Mouse (Mus musculus) gastrocnemius, postnatal 25 days (tissue): Measurements from ENCODE around the gene Adck1. TPM values are rescaled to one million over a fixed set of nuclear protein-coding genes. Genes with fewer than 3 reads are reported as not detected.
"Not testable (repeated sequence)": the region's sequence is repeated elsewhere in the genome, so short reads cannot be mapped to it uniquely, and the experiment has no call there.

Experiments used
- DNase-seq: peaks from one replicate; pipeline ENCODE4 v3.0.0; 2022
- total RNA-seq, 2 experiments: library from RNA; stranded (reverse); gene quantifications; 1 replicate in 1 of 2; 2 replicates in 1 of 2; pipeline ENCODE4 v1.2.3; 2021

Gene Adck1
- total RNA-seq, 2 experiments from 2014 or later = 13.9 to 19.0 TPM

GRCm38 (mm10) chr12:88426926-88427325, 66.6 kb downstream of the Adck1 start:
- no peak for DNase-seq

DNA sequence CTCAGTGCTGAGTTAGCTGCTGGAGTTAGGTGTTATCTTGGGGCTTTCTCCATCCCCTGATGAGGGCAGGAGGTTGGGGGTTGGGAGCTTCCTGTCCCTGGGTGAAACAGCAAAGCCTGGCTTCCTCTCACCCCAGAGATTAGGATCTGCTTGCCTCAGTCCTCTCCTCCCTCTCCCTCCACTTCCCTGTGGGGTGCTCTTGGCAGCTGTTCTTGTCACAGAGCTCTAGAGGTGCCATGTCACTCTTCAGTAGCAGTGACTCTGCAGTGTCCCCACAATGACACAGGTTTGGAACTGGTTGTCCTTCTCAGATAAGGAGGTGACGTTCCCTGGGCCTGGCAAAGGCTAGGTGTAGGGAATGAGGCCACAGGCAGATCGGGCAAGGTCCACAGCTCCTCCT, 68.4 kb downstream of the Adck1 start:
- no peak for DNase-seq

GRCm38 (mm10) chr12:88432277-88432676, 71.9 kb downstream of the Adck1 start:
- no peak for DNase-seq

GRCm38 (mm10) chr12:88433171-88433570, 72.8 kb downstream of the Adck1 start:
- DNase-seq = no peak

GRCm38 (mm10) chr12:88436962-88437750, 76.8 kb downstream of the Adck1 start:
- DNase-seq = no peak

- DNase-seq = no peak
These were observed 81.8 kb downstream of the Adck1 start for GRCm38 (mm10) chr12:88441922-88442809.

DNA sequence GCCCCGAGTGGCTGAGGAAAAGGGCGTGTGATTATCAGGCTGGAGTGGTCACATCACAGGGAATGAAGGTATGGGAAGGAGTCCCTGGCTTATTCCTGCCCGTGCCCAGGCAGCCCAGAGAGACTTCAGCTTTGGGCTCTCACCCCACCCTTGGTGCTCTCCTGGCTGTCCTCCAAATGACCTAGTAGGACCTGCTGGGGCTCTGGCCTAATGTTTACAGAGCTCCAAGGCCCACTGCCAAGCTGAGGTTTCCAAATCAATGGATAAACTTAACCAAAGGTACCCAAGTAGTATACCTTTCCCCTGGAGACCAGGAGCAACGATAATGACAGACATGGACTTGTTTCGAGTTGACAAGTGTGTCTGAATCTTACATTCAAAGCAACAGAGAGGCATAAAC, 83.7 kb downstream of the Adck1 start:
- DNase-seq = no peak

- DNase-seq = no peak
These were observed 85.1 kb downstream of the Adck1 start for GRCm38 (mm10) chr12:88445471-88445870.

GRCm38 (mm10) chr12:88450658-88451563, 90.6 kb downstream of the Adck1 start:
- DNase-seq = no peak

GRCm38 (mm10) chr12:88454701-88455410, 94.5 kb downstream of the Adck1 start:
- no peak for DNase-seq

GRCm38 (mm10) chr12:88457021-88457420, 96.7 kb downstream of the Adck1 start:
- no peak for DNase-seq

GRCm38 (mm10) chr12:88458936-88459335, 98.6 kb downstream of the Adck1 start:
- no peak for DNase-seq

GRCm38 (mm10) chr12:88459461-88459860, 99.1 kb downstream of the Adck1 start:
- DNase-seq = no peak

DNA sequence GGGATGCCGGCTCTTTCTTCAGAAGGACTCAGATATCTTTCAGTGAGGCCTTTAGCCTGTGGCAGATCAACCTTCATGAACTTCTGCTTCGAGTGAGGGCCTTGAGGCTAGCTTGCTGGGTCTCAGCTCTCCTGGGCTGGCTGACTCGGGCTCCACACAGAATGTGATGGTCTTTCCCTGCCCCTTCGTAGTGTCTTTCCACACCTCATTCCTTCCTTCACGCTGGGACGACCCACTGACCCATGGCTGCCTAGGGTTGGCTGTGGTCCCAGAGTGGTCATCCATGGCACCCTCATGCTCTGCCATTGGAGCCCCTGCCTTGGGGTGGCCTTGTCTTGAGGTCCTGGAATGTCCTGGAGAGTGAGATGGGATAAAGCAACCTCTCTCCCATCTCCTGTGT, 100.7 kb downstream of the Adck1 start:
- DNase-seq = no peak

DNA sequence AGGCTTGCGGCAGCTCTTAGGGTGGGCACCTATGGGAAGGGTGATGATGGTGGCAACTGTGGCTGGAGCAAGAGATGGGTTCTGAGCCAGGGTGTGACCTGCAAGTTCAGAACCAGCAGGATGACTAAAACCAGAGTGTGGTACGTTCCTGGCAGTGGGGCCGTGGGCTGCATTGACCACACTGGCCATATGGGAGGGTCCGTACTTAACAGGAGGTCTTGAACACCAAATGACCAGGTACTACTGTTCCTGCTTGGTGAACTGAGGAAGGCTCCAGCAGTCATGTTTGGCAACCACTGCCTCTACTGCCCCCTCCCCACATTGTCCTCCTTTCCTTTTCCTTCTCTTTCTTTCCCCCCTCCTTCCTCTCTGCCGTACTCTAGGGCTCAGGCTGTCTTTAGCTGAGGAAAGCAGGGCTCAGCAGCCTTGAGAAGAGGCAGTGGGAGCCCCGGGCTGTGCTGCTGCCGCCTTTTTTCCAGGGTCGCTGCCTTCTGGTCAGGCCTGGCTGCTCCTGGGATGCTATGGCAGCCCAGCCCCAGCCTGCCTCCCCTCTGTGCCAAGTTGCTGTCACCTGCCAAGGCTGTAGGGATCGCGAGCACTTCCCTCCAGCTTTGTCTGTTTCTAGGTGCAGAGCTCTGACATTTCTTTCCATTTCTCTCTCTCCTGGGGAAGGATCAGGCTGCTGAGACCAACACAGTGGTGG, 103.4 kb downstream of the Adck1 start:
- DNase-seq = no peak

GRCm38 (mm10) chr12:88466801-88467200, 106.4 kb downstream of the Adck1 start:
- DNase-seq = no peak

- no peak for DNase-seq
These were observed 106.9 kb downstream of the Adck1 start for GRCm38 (mm10) chr12:88467257-88467656.

GRCm38 (mm10) chr12:88467935-88468465, 107.6 kb downstream of the Adck1 start:
- DNase-seq = no peak

- no peak for DNase-seq
These were observed 108.3 kb downstream of the Adck1 start for GRCm38 (mm10) chr12:88468691-88469090.

GRCm38 (mm10) chr12:88471884-88472283, 111.5 kb downstream of the Adck1 start:
- DNase-seq = not testable (repeated sequence)

DNA sequence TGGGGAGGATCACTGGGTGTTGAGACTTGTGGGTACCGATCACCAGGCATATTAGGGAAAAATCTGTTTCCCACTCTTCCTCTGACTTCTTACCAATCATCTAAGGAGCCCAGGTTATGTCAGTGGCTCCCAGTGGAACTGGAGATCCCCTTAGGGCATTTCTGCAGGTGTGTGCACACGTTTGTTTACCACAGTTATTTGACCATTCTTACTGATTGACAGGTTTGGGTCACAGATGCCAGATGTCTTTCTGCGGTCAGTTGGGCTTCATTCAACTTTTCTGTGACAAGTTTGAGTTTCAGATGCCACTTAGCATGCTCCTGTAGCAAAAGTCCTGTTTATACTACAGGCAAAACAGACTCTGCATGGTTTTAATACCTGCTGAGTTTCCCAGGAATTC, 112.5 kb downstream of the Adck1 start:
- no peak for DNase-seq
